In the genomic region with DNA sequence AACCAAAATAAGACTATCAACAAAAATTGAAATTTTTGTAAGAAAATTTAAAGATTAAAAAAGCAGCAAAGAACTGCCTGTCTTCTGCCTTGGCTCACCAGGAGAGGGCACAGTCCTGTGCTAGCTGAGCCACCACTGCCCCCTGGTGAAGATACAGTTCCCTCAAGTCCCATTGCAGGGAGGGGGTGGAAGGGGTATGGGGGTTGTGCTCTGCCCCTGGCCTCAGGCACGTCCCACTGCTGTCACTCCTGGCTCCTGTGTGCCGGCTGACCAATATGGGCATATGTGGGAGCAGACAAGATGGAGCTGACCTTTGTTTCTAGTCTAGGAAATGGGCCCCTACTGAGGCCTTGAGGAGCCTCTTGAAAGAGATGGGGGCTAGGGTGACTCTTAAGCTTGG, we compare ENCODE assay signal across 8 mouse cellular contexts. TPM values are rescaled to one million over a fixed set of nuclear protein-coding genes. Genes with fewer than 3 reads are reported as not detected.
A peak's percentile ranks its signal among the peaks of the same experiment; 100 is the strongest.
DNase-seq lines count a peak whose midpoint lies in the region; ATAC-seq and TF ChIP-seq lines count a peak whose summit lies in the region.

No protein-coding gene starts in this region.

- WGBS in forebrain, embryonic 14.5 days, result 9% methylated on average over 2 of the region's 2 CpGs
- 8% methylated on average over 2 of the region's 2 CpGs for WGBS in hindbrain, postnatal 0 days
- 11% methylated on average over 2 of the region's 2 CpGs for WGBS in liver, embryonic 12.5 days (ENCODE audit: insufficient replicate concordance)
- 8% methylated on average over 2 of the region's 2 CpGs for WGBS in midbrain, postnatal 0 days

- no peak overlapping the region for H3K9ac ChIP-seq in forebrain, embryonic 14.5 days (ENCODE audit: low read length)
- no peak overlapping the region for H3K9ac ChIP-seq in hindbrain, postnatal 0 days (replicated peaks; ENCODE audit: low read length)
- no peak overlapping the region for H3K9ac ChIP-seq in liver, embryonic 12.5 days
- H3K9ac ChIP-seq in midbrain, postnatal 0 days (replicated peaks; ENCODE audit: low read length, poor library complexity, severe bottlenecking), result no peak overlapping the region

- H3K36me3 ChIP-seq in forebrain, embryonic 14.5 days (ENCODE audit: control insufficient read depth, insufficient read depth, low read length), result peaks cover 82% of the 10 kb centered on the region
- peaks cover 40% of the 10 kb centered on the region; the same call in 1 of the 2 replicates for H3K36me3 ChIP-seq in hindbrain, postnatal 0 days (ENCODE audit: insufficient read depth, low read length)
- H3K36me3 ChIP-seq in liver, embryonic 12.5 days, result peaks cover 83% of the 10 kb centered on the region
- H3K36me3 ChIP-seq in midbrain, postnatal 0 days (ENCODE audit: insufficient read depth, low read length), result peaks cover 54% of the 10 kb centered on the region

- H3K27ac ChIP-seq in forebrain, embryonic 14.5 days (ENCODE audit: low read depth, low read length), result 0 out of 2 replicates have a peak overlapping the region, but pooled peaks have one; percentile 9
- H3K27ac ChIP-seq in hindbrain, postnatal 0 days, result peak overlapping the region; percentile 48; the same call in 1 of the 2 replicates
- H3K27ac ChIP-seq in liver, embryonic 12.5 days, result 0 out of 2 replicates have a peak overlapping the region, but pooled peaks have one; percentile 22
- 0 out of 2 replicates have a peak overlapping the region, but pooled peaks have one; percentile 4 for H3K27ac ChIP-seq in midbrain, postnatal 0 days (ENCODE audit: low read depth, low read length)

- peak; percentile 89 for TF ChIP-seq CTCF in hindbrain, postnatal 0 days (IDR thresholded peaks at IDR 0.05; ENCODE audit: low read depth)
- peak; percentile 86 for TF ChIP-seq CTCF in midbrain, postnatal 0 days (IDR thresholded peaks at IDR 0.05)

- no peaks in the 10 kb centered on the region for H3K9me3 ChIP-seq in forebrain, embryonic 14.5 days (replicated peaks; ENCODE audit: control insufficient read depth, low read length)
- no peaks in the 10 kb centered on the region for H3K9me3 ChIP-seq in hindbrain, postnatal 0 days (ENCODE audit: low read length)
- H3K9me3 ChIP-seq in liver, embryonic 12.5 days (replicated peaks), result no peaks in the 10 kb centered on the region
- H3K9me3 ChIP-seq in midbrain, postnatal 0 days (ENCODE audit: low read length), result no peaks in the 10 kb centered on the region

- no peaks in the 10 kb centered on the region for H3K27me3 ChIP-seq in forebrain, embryonic 14.5 days (replicated peaks; ENCODE audit: control insufficient read depth, insufficient read depth, low read length)
- no peaks in the 10 kb centered on the region for H3K27me3 ChIP-seq in hindbrain, postnatal 0 days (ENCODE audit: insufficient read depth, low read length)
- no peaks in the 10 kb centered on the region for H3K27me3 ChIP-seq in liver, embryonic 12.5 days (replicated peaks)
- H3K27me3 ChIP-seq in midbrain, postnatal 0 days (ENCODE audit: insufficient read depth, low read length), result no peaks in the 10 kb centered on the region

- H3K4me3 ChIP-seq in forebrain, embryonic 14.5 days (ENCODE audit: low read depth, low read length), result no peak overlapping the region
- H3K4me3 ChIP-seq in hindbrain, postnatal 0 days (ENCODE audit: low read length), result no peak overlapping the region
- no peak overlapping the region for H3K4me3 ChIP-seq in liver, embryonic 12.5 days
- no peak overlapping the region for H3K4me3 ChIP-seq in midbrain, postnatal 0 days (ENCODE audit: low read depth, low read length)

- DNase-seq in right cerebral cortex, adult 18-20 months, result peak; percentile 66
- no peak for DNase-seq in right cerebral cortex, postnatal 36 days (ENCODE audit: low spot score in 2 of 2)
- peak; percentile 61 for DNase-seq in ZHBTc4 (ENCODE audit: low read depth, low spot score)
- peak; percentile 65 for DNase-seq in forebrain, embryonic 14.5 days (ENCODE audit: low spot score)
- peak; percentile 75 for DNase-seq in hindbrain, postnatal 0 days (ENCODE audit: low spot score)
- peak; percentile 72 for DNase-seq in midbrain, postnatal 0 days (ENCODE audit: low spot score)

- peak; percentile 59 for ATAC-seq in forebrain, embryonic 14.5 days
- ATAC-seq in hindbrain, postnatal 0 days, result peak; percentile 67
- peak; percentile 67 for ATAC-seq in liver, embryonic 12.5 days
- peak; percentile 68 for ATAC-seq in midbrain, postnatal 0 days (ENCODE audit: low FRiP score)
- ATAC-seq in monocyte, adult 5-6 weeks (replicated peaks; ENCODE audit: insufficient number of reproducible peaks, low FRiP score, low TSS enrichment, poor library complexity, severe bottlenecking), result no peak

- peaks cover 7% of the 10 kb centered on the region for H3K4me1 ChIP-seq in forebrain, embryonic 14.5 days (ENCODE audit: control insufficient read depth, insufficient read depth, low read length)
- peaks cover 11% of the 10 kb centered on the region for H3K4me1 ChIP-seq in hindbrain, postnatal 0 days (ENCODE audit: insufficient read depth, low read length)
- H3K4me1 ChIP-seq in liver, embryonic 12.5 days, result peaks cover 16% of the 10 kb centered on the region
- no peaks in the 10 kb centered on the region for H3K4me1 ChIP-seq in midbrain, postnatal 0 days (ENCODE audit: insufficient read depth, low read length)

- H3K4me2 ChIP-seq in forebrain, embryonic 14.5 days (ENCODE audit: low read length), result no peak overlapping the region
- no peak overlapping the region for H3K4me2 ChIP-seq in hindbrain, postnatal 0 days (ENCODE audit: low read depth, low read length)
- no peak overlapping the region for H3K4me2 ChIP-seq in liver, embryonic 12.5 days
- H3K4me2 ChIP-seq in midbrain, postnatal 0 days (ENCODE audit: low read depth, low read length, poor library complexity, severe bottlenecking), result no peak overlapping the region

RNA-seq across cellular contexts. Expression of a gene that starts 19.9 kb away (rescaled TPM):
- 22.0 and 23.5 TPM in 2 replicates for polyA plus RNA-seq in forebrain, embryonic 14.5 days (2014; fragmentation: Nextera tagmentation; extraction: Ambion mirVana)
- 17.9 and 23.1 TPM in 2 replicates for total RNA-seq in hindbrain, postnatal 0 days (2014; rRNA removed)
- 37.6 and 41.8 TPM in 2 replicates for polyA plus RNA-seq in hindbrain, postnatal 0 days (2015; fragmentation: Nextera tagmentation; extraction: Ambion mirVana)
- 106 and 107 TPM in 2 replicates for polyA plus RNA-seq in liver, embryonic 12.5 days (2016; fragmentation: Nextera tagmentation; extraction: Ambion mirVana)
- total RNA-seq in midbrain, postnatal 0 days (2014; rRNA removed), result 13.3 and 22.9 TPM in 2 replicates
- 38.3 and 42.6 TPM in 2 replicates for polyA plus RNA-seq in midbrain, postnatal 0 days (2015; fragmentation: Nextera tagmentation; extraction: Ambion mirVana)
- 9.3 to 21.9 TPM (median 18.1 TPM) in 3 replicates for total RNA-seq in monocyte, adult 5-6 weeks (2017)

RNA-seq across cellular contexts. Expression of a gene that starts 20.4 kb away (rescaled TPM):
- 54.6 and 71.9 TPM in 2 replicates for polyA plus RNA-seq in forebrain, embryonic 14.5 days (2014; fragmentation: Nextera tagmentation; extraction: Ambion mirVana)
- 82.8 and 88.9 TPM in 2 replicates for total RNA-seq in hindbrain, postnatal 0 days (2014; rRNA removed)
- 94.3 and 102 TPM in 2 replicates for polyA plus RNA-seq in hindbrain, postnatal 0 days (2015; fragmentation: Nextera tagmentation; extraction: Ambion mirVana)
- 113 and 120 TPM in 2 replicates for polyA plus RNA-seq in liver, embryonic 12.5 days (2016; fragmentation: Nextera tagmentation; extraction: Ambion mirVana)
- 62.3 and 74.6 TPM in 2 replicates for total RNA-seq in midbrain, postnatal 0 days (2014; rRNA removed)
- 95.0 and 103 TPM in 2 replicates for polyA plus RNA-seq in midbrain, postnatal 0 days (2015; fragmentation: Nextera tagmentation; extraction: Ambion mirVana)
- 11.3 to 19.0 TPM (median 15.8 TPM) in 3 replicates for total RNA-seq in monocyte, adult 5-6 weeks (2017)

RNA-seq across cellular contexts. Expression of a gene that starts 58.3 kb away (rescaled TPM):
- 46.8 and 47.8 TPM in 2 replicates for polyA plus RNA-seq in forebrain, embryonic 14.5 days (2014; fragmentation: Nextera tagmentation; extraction: Ambion mirVana)
- total RNA-seq in hindbrain, postnatal 0 days (2014; rRNA removed), result 168 and 180 TPM in 2 replicates
- 46.3 and 48.9 TPM in 2 replicates for polyA plus RNA-seq in hindbrain, postnatal 0 days (2015; fragmentation: Nextera tagmentation; extraction: Ambion mirVana)
- 12.6 and 12.9 TPM in 2 replicates for polyA plus RNA-seq in liver, embryonic 12.5 days (2016; fragmentation: Nextera tagmentation; extraction: Ambion mirVana)
- total RNA-seq in midbrain, postnatal 0 days (2014; rRNA removed), result 161 and 219 TPM in 2 replicates
- polyA plus RNA-seq in midbrain, postnatal 0 days (2015; fragmentation: Nextera tagmentation; extraction: Ambion mirVana), result 54.5 and 60.6 TPM in 2 replicates
- 1.4 to 2.2 TPM (median 1.7 TPM) in 3 replicates for total RNA-seq in monocyte, adult 5-6 weeks (2017)

RNA-seq across cellular contexts. Expression of a gene that starts 58.4 kb away (rescaled TPM):
- 78.7 and 81.3 TPM in 2 replicates for polyA plus RNA-seq in forebrain, embryonic 14.5 days (2014; fragmentation: Nextera tagmentation; extraction: Ambion mirVana)
- 43.5 and 63.3 TPM in 2 replicates for total RNA-seq in hindbrain, postnatal 0 days (2014; rRNA removed)
- polyA plus RNA-seq in hindbrain, postnatal 0 days (2015; fragmentation: Nextera tagmentation; extraction: Ambion mirVana), result 95.6 and 99.2 TPM in 2 replicates
- 76.3 and 79.3 TPM in 2 replicates for polyA plus RNA-seq in liver, embryonic 12.5 days (2016; fragmentation: Nextera tagmentation; extraction: Ambion mirVana)
- total RNA-seq in midbrain, postnatal 0 days (2014; rRNA removed), result 40.3 and 44.1 TPM in 2 replicates
- 88.0 and 94.8 TPM in 2 replicates for polyA plus RNA-seq in midbrain, postnatal 0 days (2015; fragmentation: Nextera tagmentation; extraction: Ambion mirVana)
- total RNA-seq in monocyte, adult 5-6 weeks (2017), result 15.3 to 37.3 TPM (median 31.7 TPM) in 3 replicates

Comparison
In these comparisons a context has a peak if more than half of its experiments do, and no peak if none do; other contexts are left out.
1. DNase-seq: peak in right cerebral cortex, adult 18-20 months (single experiment), ZHBTc4 (single experiment), forebrain, embryonic 14.5 days (single experiment), hindbrain, postnatal 0 days (single experiment) and midbrain, postnatal 0 days (single experiment); none in right cerebral cortex, postnatal 36 days (0 of 2).
2. Peak in every context shown above with its lines, with median percentiles within 50 percentile points of each other: H3K27ac ChIP-seq.